23 mouse cellular contexts compared by ENCODE assay signal in the genomic region with DNA sequence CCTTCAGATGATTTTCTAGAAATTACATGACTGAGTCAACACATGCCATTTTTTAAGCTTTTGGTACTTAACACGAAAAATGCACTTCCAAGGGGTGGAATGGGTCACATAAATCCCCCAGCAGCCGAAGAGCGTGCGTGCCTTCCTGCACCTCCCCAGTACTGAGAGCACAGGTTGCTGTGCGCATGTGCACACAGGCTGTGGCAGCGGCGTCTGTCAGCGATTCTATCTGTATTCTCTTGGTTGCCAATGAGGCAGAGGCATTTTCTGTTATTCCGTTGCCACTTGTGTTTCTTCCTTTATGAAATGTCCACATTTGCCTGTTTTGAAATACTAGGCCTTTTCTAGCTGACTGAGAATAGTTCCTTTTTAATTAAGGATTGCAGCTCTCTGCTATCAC.
DNase-seq lines count a peak whose midpoint lies in the region; ATAC-seq and TF ChIP-seq lines count a peak whose summit lies in the region.
"Had no signal": no experiment of that assay in that cellular context is flagged by ENCODE, and none has a peak within 500 bp of the region (broad histone marks: within the 10 kb centered on the region; RNA-seq: fewer than 3 reads in every experiment).

No protein-coding gene starts in this region.

- H3K9ac ChIP-seq in kidney, embryonic 15.5 days = no peak overlapping the region
- no peak overlapping the region for H3K9ac ChIP-seq in kidney, embryonic 14.5 days (ENCODE audit: low read depth, low read length)
- no peak overlapping the region for H3K9ac ChIP-seq in midbrain, embryonic 14.5 days (replicated peaks; ENCODE audit: low read length)
- H3K9ac ChIP-seq in midbrain, postnatal 0 days (replicated peaks; ENCODE audit: low read length, poor library complexity, severe bottlenecking) = no peak overlapping the region
- H3K9ac ChIP-seq in neural tube, embryonic 15.5 days (replicated peaks) = no peak overlapping the region
- H3K9ac ChIP-seq: hindbrain, embryonic 15.5 days; intestine, embryonic 15.5 days; liver, embryonic 14.5 days; lung, embryonic 15.5 days; neural tube, embryonic 13.5 days had no signal

- H3K4me3 ChIP-seq in kidney, embryonic 15.5 days (replicated peaks) = no peak overlapping the region
- no peak overlapping the region for H3K4me3 ChIP-seq in kidney, embryonic 14.5 days (ENCODE audit: low read length)
- no peak overlapping the region for H3K4me3 ChIP-seq in midbrain, embryonic 14.5 days (replicated peaks; ENCODE audit: low read depth, low read length)
- H3K4me3 ChIP-seq in midbrain, postnatal 0 days (ENCODE audit: low read depth, low read length) = no peak overlapping the region
- H3K4me3 ChIP-seq in neural tube, embryonic 15.5 days (replicated peaks) = no peak overlapping the region
- H3K4me3 ChIP-seq: hindbrain, embryonic 15.5 days; intestine, embryonic 15.5 days; lung, embryonic 15.5 days; neural tube, embryonic 13.5 days had no signal

- 0 out of 2 replicates have a peak overlapping the region, but pooled peaks have one; percentile 32 for H3K27ac ChIP-seq in kidney, embryonic 15.5 days
- H3K27ac ChIP-seq in kidney, embryonic 14.5 days (ENCODE audit: low read depth, low read length) = no peak overlapping the region
- H3K27ac ChIP-seq in midbrain, embryonic 14.5 days (replicated peaks; ENCODE audit: low read depth, low read length) = peak overlapping the region; percentile 32; the same call in 1 of the 2 replicates
- H3K27ac ChIP-seq in midbrain, postnatal 0 days (ENCODE audit: low read depth, low read length) = no peak overlapping the region
- H3K27ac ChIP-seq in neural tube, embryonic 15.5 days (replicated peaks) = no peak overlapping the region
- H3K27ac ChIP-seq: hindbrain, embryonic 15.5 days; intestine, embryonic 15.5 days; liver, embryonic 14.5 days; lung, embryonic 15.5 days; neural tube, embryonic 13.5 days had no signal

- no peak overlapping the region for H3K4me2 ChIP-seq in kidney, embryonic 15.5 days
- no peak overlapping the region for H3K4me2 ChIP-seq in kidney, embryonic 14.5 days (replicated peaks; ENCODE audit: low read depth, low read length)
- no peak overlapping the region for H3K4me2 ChIP-seq in midbrain, embryonic 14.5 days (ENCODE audit: low read length)
- H3K4me2 ChIP-seq in midbrain, postnatal 0 days (ENCODE audit: low read depth, low read length, poor library complexity, severe bottlenecking) = no peak overlapping the region
- H3K4me2 ChIP-seq in neural tube, embryonic 15.5 days = no peak overlapping the region
- H3K4me2 ChIP-seq: hindbrain, embryonic 15.5 days; intestine, embryonic 15.5 days; lung, embryonic 15.5 days; neural tube, embryonic 13.5 days had no signal

- no peaks in the 10 kb centered on the region for H3K9me3 ChIP-seq in kidney, embryonic 15.5 days (replicated peaks)
- H3K9me3 ChIP-seq in kidney, embryonic 14.5 days (ENCODE audit: control insufficient read depth, low read length) = no peaks in the 10 kb centered on the region
- H3K9me3 ChIP-seq in midbrain, embryonic 14.5 days (ENCODE audit: control insufficient read depth, low read length) = no peaks in the 10 kb centered on the region
- no peaks in the 10 kb centered on the region for H3K9me3 ChIP-seq in midbrain, postnatal 0 days (ENCODE audit: low read length)
- no peaks in the 10 kb centered on the region for H3K9me3 ChIP-seq in neural tube, embryonic 15.5 days (replicated peaks)
- H3K9me3 ChIP-seq: hindbrain, embryonic 15.5 days; intestine, embryonic 15.5 days; lung, embryonic 15.5 days; neural tube, embryonic 13.5 days had no signal

- 86% methylated on average over 9 of the region's 9 CpGs for WGBS in kidney, embryonic 15.5 days
- 87% methylated on average over 9 of the region's 9 CpGs for WGBS in kidney, embryonic 14.5 days
- 78% methylated on average over 9 of the region's 9 CpGs for WGBS in midbrain, embryonic 14.5 days
- 75% methylated on average over 9 of the region's 9 CpGs for WGBS in midbrain, postnatal 0 days
- 74% methylated on average over 9 of the region's 9 CpGs for WGBS in neural tube, embryonic 15.5 days

- TF ChIP-seq CTCF in midbrain, postnatal 0 days (IDR thresholded peaks at IDR 0.05) = no peak

- no peaks in the 10 kb centered on the region for H3K36me3 ChIP-seq in kidney, embryonic 15.5 days
- 0 out of 2 replicates have a peak, but pooled peaks cover 2% of the 10 kb centered on the region for H3K36me3 ChIP-seq in kidney, embryonic 14.5 days (ENCODE audit: control insufficient read depth, insufficient read depth, low read length)
- no peaks in the 10 kb centered on the region for H3K36me3 ChIP-seq in midbrain, embryonic 14.5 days (ENCODE audit: control insufficient read depth, insufficient read depth, low read length)
- H3K36me3 ChIP-seq in midbrain, postnatal 0 days (ENCODE audit: insufficient read depth, low read length) = no peaks in the 10 kb centered on the region
- H3K36me3 ChIP-seq in neural tube, embryonic 15.5 days = no peaks in the 10 kb centered on the region
- H3K36me3 ChIP-seq: hindbrain, embryonic 15.5 days; intestine, embryonic 15.5 days; lung, embryonic 15.5 days; neural tube, embryonic 13.5 days had no signal

- no peak for DNase-seq in midbrain, embryonic 14.5 days
- no peak for DNase-seq in midbrain, postnatal 0 days (ENCODE audit: low spot score)
- peak; percentile 46 to 68 for DNase-seq in layer of hippocampus, postnatal 14 days (ENCODE audit: low spot score in 2 of 2)
- no peak for DNase-seq in heart, adult 9 months (ENCODE audit: low spot score in 2 of 2)
- DNase-seq in cerebellum, adult 9-10 months = no peak
- DNase-seq: adrenal gland, postnatal 10 days; cerebellum, adult 11-12 months; cerebellum, postnatal 36 days; gastrocnemius, postnatal 14 days; heart, adult 18-20 months; heart, postnatal 4 days; kidney, adult 9 months; lung, postnatal 4 days; thymus, postnatal 36 days had no signal

- ATAC-seq in kidney, embryonic 15.5 days (replicated peaks; ENCODE audit: low FRiP score) = no peak
- ATAC-seq in kidney, embryonic 14.5 days (ENCODE audit: low FRiP score, low TSS enrichment) = no peak
- ATAC-seq in midbrain, embryonic 14.5 days (ENCODE audit: low FRiP score, low TSS enrichment) = no peak
- no peak for ATAC-seq in midbrain, postnatal 0 days (ENCODE audit: low FRiP score)
- no peak for ATAC-seq in neural tube, embryonic 15.5 days (ENCODE audit: low FRiP score)
- ATAC-seq: activated CD4-positive, CD25-positive, alpha-beta regulatory T cell, adult 4 months; intestine, embryonic 15.5 days had no signal

- peaks cover 1% of the 10 kb centered on the region; the same call in 1 of the 2 replicates for H3K27me3 ChIP-seq in kidney, embryonic 15.5 days
- H3K27me3 ChIP-seq in kidney, embryonic 14.5 days (ENCODE audit: control insufficient read depth, insufficient read depth, low read length) = 0 out of 2 replicates have a peak, but pooled peaks cover under 1% of the 10 kb centered on the region
- no peaks in the 10 kb centered on the region for H3K27me3 ChIP-seq in midbrain, embryonic 14.5 days (ENCODE audit: control insufficient read depth, insufficient read depth, low read length)
- H3K27me3 ChIP-seq in midbrain, postnatal 0 days (ENCODE audit: insufficient read depth, low read length) = no peaks in the 10 kb centered on the region
- H3K27me3 ChIP-seq in neural tube, embryonic 15.5 days (replicated peaks) = peaks cover 61% of the 10 kb centered on the region
- H3K27me3 ChIP-seq: intestine, embryonic 15.5 days; lung, embryonic 15.5 days had no signal

- peaks cover 15% of the 10 kb centered on the region; the same call in 1 of the 2 replicates for H3K4me1 ChIP-seq in kidney, embryonic 15.5 days
- H3K4me1 ChIP-seq in kidney, embryonic 14.5 days (ENCODE audit: control insufficient read depth, insufficient read depth, low read length) = no peaks in the 10 kb centered on the region
- H3K4me1 ChIP-seq in midbrain, embryonic 14.5 days (ENCODE audit: control insufficient read depth, insufficient read depth, low read length) = peaks cover 26% of the 10 kb centered on the region; the same call in 1 of the 2 replicates
- H3K4me1 ChIP-seq in midbrain, postnatal 0 days (ENCODE audit: insufficient read depth, low read length) = no peaks in the 10 kb centered on the region
- H3K4me1 ChIP-seq in neural tube, embryonic 15.5 days = peaks cover 10% of the 10 kb centered on the region; the same call in 1 of the 2 replicates
- H3K4me1 ChIP-seq: intestine, embryonic 15.5 days; lung, embryonic 15.5 days had no signal

Comparison
In these comparisons a context has a peak if more than half of its experiments do, and no peak if none do; other contexts are left out.
1. H3K27ac ChIP-seq: peak in kidney, embryonic 15.5 days (single experiment) and midbrain, embryonic 14.5 days (single experiment); none in kidney, embryonic 14.5 days (single experiment), midbrain, postnatal 0 days (single experiment) and neural tube, embryonic 15.5 days (single experiment).
2. DNase-seq: peak in layer of hippocampus, postnatal 14 days (2 of 2); none in midbrain, embryonic 14.5 days (single experiment), midbrain, postnatal 0 days (single experiment), heart, adult 9 months (0 of 2) and cerebellum, adult 9-10 months (single experiment).